Mouse (Mus musculus) urinary bladder, postnatal 36 days (tissue): Measurements from ENCODE around the gene Fam53b.

ENCODE experiments used
- DNase-seq, 2 experiments: peaks; one replicate each; pipeline ENCODE4 v3.0.0; 2022; ENCODE audit warnings: low spot score in 2 of 2, mixed read lengths in 1 of 2

The Fam53b gene

DNA sequence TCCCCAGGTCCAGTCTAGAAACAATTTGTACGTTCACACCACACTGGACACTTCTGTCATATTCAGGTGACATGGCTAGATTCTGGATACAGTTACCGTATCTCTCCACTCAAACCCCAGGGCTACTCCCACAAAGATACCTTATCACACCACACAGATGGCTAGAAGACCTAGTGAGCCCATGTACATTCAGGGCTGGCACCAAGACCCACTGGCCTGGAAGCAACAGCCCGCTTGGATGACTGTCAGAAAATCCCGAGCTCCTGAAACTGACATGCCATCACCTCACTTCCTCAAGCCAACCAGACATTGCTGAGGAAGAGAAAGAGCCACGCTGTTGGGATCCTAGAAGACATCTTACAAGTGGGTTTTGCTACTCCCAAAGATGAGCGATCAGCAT, 74.8 kb downstream of the Fam53b start:
- no peak for DNase-seq

DNA sequence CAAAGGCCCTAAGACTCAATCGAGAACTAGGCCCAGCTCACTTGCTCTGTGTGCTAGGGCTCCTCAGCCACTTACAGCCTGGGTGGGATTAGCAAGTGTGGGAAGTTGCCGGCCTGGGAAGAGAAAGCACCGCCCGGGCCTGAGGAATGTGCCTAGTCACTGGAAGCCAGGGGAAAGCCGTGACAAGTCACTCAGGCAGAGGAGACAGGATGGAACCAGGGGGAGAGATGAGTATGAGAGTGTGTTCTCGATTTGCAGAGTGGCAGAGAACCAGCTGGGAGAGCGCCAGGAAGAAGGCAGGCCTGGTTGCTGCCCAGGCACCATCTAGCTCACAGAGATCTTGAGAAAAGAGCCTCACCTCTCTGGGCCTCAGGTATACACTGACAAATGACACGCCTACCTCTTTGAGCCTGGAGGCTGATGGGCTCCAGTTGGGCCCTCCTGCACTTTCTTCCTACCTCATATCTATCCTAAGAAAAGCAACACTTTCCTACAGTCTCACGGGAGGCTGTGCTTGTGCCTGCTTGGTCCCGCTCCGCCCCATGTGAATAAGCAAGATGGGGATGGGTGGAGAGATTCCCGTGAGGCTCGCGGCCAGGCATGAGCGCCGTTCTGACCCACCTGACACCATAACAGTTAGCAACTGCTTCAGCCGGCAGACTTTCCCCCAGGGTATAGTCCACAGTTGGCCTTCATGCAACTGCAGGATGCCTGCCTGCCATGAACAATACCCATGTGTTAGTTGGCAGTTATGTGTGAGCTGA, 77.4 kb downstream of the Fam53b start:
- DNase-seq = peak in 1 of 2 experiments; percentile 39

DNA sequence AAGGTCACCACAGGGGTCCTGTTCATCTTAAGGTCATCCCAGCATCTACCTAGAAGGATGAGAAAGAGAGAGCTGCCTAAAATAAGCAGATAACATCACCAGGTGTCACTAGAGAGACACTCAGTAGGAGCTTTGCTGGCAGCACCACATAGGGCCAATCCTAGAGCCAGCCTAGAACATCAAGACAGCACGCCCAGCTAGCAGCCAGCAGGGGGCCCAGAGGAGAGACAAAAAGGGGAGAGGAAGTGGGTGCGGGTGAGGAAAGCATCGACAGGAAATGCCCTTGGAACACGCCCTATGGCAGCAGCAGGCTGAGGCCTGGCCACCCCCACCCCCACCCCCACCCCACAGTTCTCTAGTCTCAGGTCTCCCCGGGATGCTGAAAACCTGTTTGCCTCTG, 78.5 kb downstream of the Fam53b start:
- DNase-seq = peak in 1 of 2 experiments; percentile 46

DNA sequence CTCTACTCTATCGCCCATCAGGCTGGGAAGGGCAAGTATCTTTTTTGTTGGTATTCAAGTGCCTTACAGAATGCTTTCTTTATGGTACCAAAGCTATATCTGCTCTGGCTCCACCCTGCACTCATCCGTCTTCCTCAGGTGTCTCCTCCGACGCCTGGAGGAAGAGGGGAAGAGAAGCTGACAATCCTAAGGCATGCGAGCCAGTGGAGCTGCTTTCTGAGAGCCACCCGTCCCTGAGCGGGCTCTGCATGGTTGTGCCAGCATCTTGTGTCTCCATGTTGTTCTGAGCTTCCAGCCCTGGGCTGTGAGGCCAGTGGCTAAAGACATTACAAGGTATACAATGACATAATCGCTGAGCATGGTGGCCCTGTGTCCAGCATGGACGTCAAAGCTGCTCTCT, 79.5 kb downstream of the Fam53b start:
- no peak for DNase-seq

- DNase-seq = no peak
These were observed 80.2 kb downstream of the Fam53b start for GRCm38 (mm10) chr7:132733521-132733920.

GRCm38 (mm10) chr7:132732136-132732789, 81.4 kb downstream of the Fam53b start:
- no peak for DNase-seq

DNA sequence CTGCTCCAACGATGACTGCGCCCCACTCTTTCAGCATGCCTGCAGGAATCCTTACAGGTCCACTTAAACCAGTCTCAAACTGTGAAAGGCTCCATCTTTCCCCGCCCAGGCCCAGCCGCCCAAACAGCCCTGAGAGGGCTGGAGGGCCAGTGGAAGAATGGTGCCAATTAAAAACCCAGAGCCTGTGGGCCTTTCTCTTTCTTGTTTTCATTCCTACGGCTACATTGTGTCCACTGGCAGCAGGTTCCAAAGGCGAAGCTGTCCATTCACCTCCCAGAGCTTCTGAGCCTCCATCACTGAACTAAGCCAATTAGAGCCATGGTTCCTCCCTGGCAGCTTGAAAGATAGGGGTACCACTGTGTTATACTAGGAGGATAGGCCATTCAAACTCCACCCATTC, 82.1 kb downstream of the Fam53b start:
- no peak for DNase-seq

DNA sequence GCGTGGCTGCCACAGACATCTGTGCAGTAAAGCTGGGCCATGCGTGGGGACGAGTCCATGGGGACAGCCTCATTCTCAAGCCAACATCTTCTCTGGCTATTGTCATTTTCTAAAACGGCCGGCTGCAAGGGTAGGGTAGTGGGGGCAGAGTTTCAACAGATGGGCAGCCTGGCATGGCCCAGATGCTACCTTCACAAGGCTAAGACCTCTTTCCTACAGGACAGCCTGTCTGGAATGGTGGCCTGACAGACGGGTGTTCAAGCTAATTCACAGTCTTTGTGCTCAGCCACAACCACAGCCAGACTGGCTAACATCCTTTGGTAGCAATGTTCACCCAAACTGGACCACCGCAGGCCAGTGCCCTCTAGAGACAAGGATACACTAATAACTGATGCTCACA, 83.2 kb downstream of the Fam53b start:
- DNase-seq = no peak

GRCm38 (mm10) chr7:132729093-132729831, 84.4 kb downstream of the Fam53b start:
- DNase-seq = peak; percentile 62 to 74

DNA sequence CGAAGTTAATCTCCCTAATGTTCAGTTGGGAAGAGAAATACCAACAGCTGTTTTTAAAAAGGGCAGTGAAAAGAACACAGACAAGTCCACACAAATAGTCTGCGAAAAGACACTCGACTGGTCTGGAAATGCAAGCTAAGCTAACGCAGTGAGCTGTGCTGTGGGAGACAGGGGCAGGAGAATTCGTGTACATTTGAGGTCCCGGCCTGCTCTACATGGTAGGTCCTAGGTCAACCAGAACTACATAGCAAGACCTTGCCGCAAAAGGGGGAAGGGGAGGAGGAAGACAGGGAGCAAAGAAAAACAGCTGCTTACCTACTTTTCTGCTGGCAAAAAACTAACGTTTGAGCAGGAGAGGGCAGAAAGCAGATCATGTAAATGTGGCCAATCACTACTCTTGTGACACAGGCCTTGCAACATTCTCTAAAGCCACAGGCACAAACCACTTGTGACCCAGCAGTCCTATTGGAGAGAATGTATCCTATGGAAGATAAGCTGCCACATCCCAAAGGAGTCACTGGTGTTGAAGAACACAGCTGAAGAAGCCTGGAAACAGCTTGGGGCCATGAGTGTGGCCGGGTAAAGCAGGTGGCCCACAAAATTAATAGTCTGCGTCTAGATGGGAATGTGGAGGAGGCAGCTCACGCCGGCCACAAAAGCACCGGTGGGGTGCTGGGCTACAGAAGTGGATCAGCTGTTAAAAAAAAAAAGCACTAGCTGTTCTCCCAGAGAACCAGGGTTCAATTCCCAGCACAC, 87.4 kb downstream of the Fam53b start:
- DNase-seq = no peak

- DNase-seq = no peak
These were observed 89.1 kb downstream of the Fam53b start for GRCm38 (mm10) chr7:132724501-132725062.

DNA sequence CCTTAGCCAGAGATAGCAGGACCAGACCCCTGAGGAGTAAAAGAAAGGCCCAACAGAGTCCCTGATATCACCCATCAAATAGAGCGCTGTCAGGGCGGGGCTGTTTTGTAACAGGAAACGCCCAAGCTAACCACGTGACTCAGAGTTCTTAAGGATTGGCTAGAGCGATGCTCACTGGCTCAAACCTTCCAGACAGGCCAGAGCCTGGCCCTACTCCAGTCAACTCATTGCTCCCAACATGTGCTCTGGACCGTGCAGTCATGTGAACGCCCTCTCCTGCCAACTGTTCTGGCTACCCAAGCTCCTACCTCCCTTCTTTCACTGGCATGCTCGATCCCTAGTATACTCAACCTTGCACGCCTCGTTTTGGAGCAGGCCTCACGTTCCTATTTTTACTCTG, 89.8 kb downstream of the Fam53b start:
- DNase-seq = peak; percentile 38 to 82

DNA sequence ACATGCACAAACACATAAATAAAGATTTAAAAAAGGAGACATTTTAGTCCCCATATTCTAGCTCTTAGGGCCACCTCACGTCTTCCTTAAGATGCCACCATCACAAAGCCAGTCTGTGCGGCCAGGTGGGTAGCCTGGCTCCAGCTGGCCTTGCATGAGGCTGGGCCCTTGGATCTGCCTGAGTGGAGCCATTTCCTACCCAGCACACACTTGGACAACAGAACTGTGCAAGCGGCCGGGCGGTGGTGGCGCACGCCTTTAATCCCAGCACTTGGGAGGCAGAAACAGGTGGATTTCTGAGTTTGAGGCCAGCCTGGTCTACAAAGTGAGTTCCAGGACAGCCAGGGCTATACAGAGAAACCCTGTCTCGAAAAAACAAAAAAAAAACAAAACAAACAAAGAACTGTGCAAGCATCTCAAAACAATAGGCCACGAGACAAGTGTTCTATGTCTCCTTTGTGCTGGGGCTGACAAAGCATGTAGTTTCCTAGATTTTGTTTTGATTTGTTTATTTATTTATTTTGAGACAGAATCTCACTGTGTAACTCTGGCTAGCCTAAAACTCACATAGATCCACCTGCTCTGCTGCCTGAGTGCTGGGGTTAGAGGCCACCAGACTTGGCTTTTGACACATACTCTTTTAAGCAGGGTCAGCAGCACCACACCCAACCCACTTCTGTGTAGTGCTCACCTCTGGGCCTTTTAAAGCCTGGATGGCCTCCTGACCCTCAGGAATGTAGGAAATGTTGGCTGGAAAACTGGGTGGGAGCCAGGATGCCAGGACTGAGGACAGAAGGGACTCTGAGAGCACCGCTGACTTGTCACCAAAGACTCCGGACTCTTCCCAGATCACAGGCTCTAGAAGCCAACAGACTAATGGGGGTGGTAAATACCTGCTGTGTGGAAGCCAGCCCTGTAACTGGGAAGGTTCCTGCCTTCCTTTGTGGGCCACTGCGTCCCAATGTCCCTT, 91.0 kb downstream of the Fam53b start:
- DNase-seq = no peak

- no peak for DNase-seq
These were observed 93.1 kb downstream of the Fam53b start for GRCm38 (mm10) chr7:132720562-132720961.

GRCm38 (mm10) chr7:132719570-132719969, 94.1 kb downstream of the Fam53b start:
- no peak for DNase-seq

- DNase-seq = no peak
These were observed 98.4 kb downstream of the Fam53b start for GRCm38 (mm10) chr7:132715259-132715658.

DNA sequence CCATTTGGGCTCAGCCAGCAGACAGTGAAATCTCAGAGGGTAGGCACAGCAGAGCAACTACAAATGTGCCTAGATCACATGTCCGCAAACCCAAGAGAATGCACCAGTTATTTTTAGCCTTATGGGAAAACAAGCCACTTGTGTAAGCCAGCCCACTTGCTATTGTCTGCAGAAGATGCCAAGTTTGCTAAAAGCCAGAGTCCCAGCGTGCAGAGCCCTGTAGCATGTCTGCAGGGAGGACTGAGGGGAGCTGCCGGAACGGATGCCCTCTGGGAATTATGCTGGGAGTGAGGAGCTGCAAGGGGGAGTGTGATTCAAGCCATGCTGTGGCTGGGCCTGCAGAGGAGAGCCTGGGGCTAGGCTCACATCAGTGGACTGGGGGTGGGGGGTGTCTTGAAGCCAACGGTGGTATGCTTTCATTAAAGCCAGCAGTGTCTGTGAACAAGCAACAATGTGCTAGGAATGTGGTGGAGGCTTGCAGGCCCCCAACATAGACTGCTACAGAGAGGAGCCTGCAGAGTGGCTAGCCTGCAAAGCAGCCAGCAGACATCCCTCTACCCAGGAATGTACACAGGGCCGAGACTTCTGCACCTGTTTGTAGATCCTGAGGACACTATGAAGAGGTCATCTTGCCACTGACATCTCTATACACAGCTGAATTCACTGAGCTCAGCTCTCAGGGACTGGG, 99.3 kb downstream of the Fam53b start:
- peak in 1 of 2 experiments; percentile 55 for DNase-seq

DNA sequence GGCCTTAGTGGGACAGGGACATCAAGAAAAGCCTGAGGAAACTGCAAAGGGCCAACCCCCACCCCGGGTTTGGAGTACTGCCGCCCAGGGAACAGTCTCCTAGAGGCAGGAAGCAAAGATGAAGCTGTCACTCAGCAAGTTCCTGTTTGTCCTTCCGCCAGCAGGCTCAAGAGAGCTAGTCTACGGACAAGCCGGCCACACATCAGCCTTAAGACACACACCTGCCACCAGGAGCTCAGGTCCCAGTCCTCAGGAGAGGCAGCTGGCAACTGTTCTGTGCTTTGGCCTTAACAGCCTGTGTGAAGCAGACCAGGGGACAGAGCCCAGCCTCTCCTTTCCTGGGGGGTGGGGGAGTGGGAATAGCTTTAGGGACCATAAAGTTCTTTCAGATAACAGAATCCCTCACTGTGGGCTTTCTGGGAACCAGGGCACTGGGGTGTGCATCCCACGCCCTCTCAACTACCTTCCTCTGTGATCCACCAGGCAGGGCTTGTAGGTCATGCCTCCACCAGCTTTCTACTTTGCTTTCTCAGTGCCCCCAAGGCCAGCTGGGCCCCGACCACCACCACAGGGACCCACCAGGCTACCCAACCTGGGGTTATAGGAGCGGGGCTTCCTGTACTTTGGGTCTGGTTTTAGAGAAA, 100.1 kb downstream of the Fam53b start:
- peak in 1 of 2 experiments; percentile 36 for DNase-seq

GRCm38 (mm10) chr7:132712956-132713355, 100.7 kb downstream of the Fam53b start:
- no peak for DNase-seq
